Mouse (Mus musculus) frontal cortex, postnatal 36 days (tissue): Measurements from ENCODE around the gene Gmeb1.
"Not testable (repeated sequence)": the region's sequence is repeated elsewhere in the genome, so short reads cannot be mapped to it uniquely, and the experiment has no call there.

Experiments used
- DNase-seq, 2 experiments: peaks; one replicate each; pipeline ENCODE4 v3.0.0; 2022; ENCODE audit warnings: low spot score in 2 of 2

The Gmeb1 gene

GRCm38 (mm10) chr4:132222001-132222400, 39.4 kb downstream of the Gmeb1 start:
- DNase-seq: not testable (repeated sequence)

GRCm38 (mm10) chr4:132218439-132218838, 43.0 kb downstream of the Gmeb1 start:
- not testable (repeated sequence) for DNase-seq

GRCm38 (mm10) chr4:132217781-132218180, 43.6 kb downstream of the Gmeb1 start:
- no peak for DNase-seq

- no peak for DNase-seq
Measured at GRCm38 (mm10) chr4:132216602-132217001, 44.8 kb downstream of the Gmeb1 start.

- no peak for DNase-seq
Measured at GRCm38 (mm10) chr4:132214847-132215246, 46.6 kb downstream of the Gmeb1 start.

GRCm38 (mm10) chr4:132211953-132212734, 49.3 kb downstream of the Gmeb1 start, which contains the start of gene Ythdf2:
Ythdf2 (minus strand) TSS chr4:132212303.
- peak; percentile 94 to 96 for DNase-seq

GRCm38 (mm10) chr4:132211091-132211942, 50.1 kb downstream of the Gmeb1 start:
- peak in 1 of 2 experiments; percentile 3 for DNase-seq

- DNase-seq: no peak
Measured at GRCm38 (mm10) chr4:132210325-132210724, 51.1 kb downstream of the Gmeb1 start.

GRCm38 (mm10) chr4:132209299-132209698, 52.1 kb downstream of the Gmeb1 start:
- DNase-seq: no peak

- no peak for DNase-seq
Measured at GRCm38 (mm10) chr4:132207280-132207679, 54.1 kb downstream of the Gmeb1 start.

- DNase-seq: no peak
Measured at GRCm38 (mm10) chr4:132198771-132199170, 62.6 kb downstream of the Gmeb1 start.

GRCm38 (mm10) chr4:132198285-132198712, 63.1 kb downstream of the Gmeb1 start:
- peak in 1 of 2 experiments; percentile 21 for DNase-seq

GRCm38 (mm10) chr4:132194975-132195374, 66.4 kb downstream of the Gmeb1 start:
- DNase-seq: no peak

GRCm38 (mm10) chr4:132194373-132194772, 67.0 kb downstream of the Gmeb1 start:
- no peak for DNase-seq

GRCm38 (mm10) chr4:132187826-132188401, 73.5 kb downstream of the Gmeb1 start:
- DNase-seq: no peak

- no peak for DNase-seq
Measured at GRCm38 (mm10) chr4:132183162-132183561, 78.2 kb downstream of the Gmeb1 start.

- no peak for DNase-seq
Measured at GRCm38 (mm10) chr4:132181721-132182658, 79.4 kb downstream of the Gmeb1 start.

- DNase-seq: peak in 1 of 2 experiments; percentile 44
Measured at GRCm38 (mm10) chr4:132180710-132181109, 80.7 kb downstream of the Gmeb1 start.

GRCm38 (mm10) chr4:132178630-132179059, 82.8 kb downstream of the Gmeb1 start:
- peak; percentile 61 to 80 for DNase-seq

- no peak for DNase-seq
Measured at GRCm38 (mm10) chr4:132176474-132176873, 84.9 kb downstream of the Gmeb1 start.
